Mouse (Mus musculus): ENCODE results near the gene Zfp870. TPM values are rescaled to one million over a fixed set of nuclear protein-coding genes. Genes with fewer than 3 reads are reported as not detected.

Gene Zfp870
- 10 to 100 TPM; 11.1 to 12.6 TPM for total RNA-seq (2021)
- long read RNA-seq, experiment 1, full-length matches to known transcripts = 2 of 4 reads
- long read RNA-seq, experiment 1, partial matches to known transcripts = 0 of 4 reads
- long read RNA-seq, experiment 1, other reads (novel, unspliced or antisense) = 2 of 4 reads
- long read RNA-seq, experiment 2, full-length matches to known transcripts = 17 of 20 reads
- long read RNA-seq, experiment 2, partial matches to known transcripts = 0 of 20 reads
- long read RNA-seq, experiment 2, other reads (novel, unspliced or antisense) = 3 of 20 reads

DNA sequence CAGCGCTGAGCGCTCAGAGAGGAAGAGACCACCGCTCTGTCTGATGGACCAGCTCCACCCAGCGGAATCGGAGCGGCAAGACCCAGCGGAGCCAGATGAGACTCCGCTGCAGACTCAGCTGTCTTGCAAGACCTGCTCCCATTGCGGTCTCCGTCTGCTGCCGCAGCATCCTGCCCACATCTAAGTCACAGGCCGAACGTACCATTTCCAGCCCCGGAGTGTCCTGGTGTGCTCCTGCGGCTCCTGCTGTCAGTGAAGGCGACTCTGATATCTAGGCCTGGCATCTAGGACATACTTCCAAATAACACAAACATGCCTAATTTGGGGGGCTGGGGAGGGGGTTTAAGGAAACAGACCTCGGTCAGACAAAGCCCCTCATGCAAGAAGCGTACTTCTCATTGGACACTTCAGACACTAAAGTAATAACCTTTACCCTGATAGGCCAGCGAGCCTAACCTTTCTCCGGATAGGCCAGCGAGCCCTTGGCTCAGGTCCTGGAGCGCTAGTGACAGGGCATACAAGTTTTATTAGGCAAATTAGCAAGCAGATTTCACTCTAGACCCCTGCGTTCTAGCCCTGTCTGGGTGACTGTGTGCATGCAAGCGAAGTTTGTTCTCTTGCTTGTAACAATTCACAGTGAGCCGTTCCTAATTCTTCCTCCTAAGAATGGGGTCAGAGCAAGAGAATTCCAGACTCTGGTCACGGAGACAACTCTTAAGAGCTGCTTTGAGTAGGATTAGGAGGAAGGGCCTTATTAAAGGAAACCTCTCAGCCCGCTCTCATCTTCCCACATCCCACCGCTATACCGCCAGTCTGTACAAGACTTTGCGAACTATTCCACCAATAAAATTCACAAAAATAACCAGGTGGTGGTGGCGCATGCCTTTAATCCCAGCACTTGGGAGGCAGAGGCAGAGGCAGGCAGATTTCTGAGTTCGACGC is at the start of gene Zfp870:
Gene Zfp870, minus strand, starts transcription at position 404 of the 942 bp plus-strand sequence.
- peak; percentile 53 to 74 for DNase-seq (ENCODE audit: low spot score in 2 of 2)

- no peak for DNase-seq (ENCODE audit: low spot score in 2 of 2)
Measured at GRCm38 (mm10) chr17:32939831-32940230, 48.4 kb upstream of the Zfp870 start.

DNA sequence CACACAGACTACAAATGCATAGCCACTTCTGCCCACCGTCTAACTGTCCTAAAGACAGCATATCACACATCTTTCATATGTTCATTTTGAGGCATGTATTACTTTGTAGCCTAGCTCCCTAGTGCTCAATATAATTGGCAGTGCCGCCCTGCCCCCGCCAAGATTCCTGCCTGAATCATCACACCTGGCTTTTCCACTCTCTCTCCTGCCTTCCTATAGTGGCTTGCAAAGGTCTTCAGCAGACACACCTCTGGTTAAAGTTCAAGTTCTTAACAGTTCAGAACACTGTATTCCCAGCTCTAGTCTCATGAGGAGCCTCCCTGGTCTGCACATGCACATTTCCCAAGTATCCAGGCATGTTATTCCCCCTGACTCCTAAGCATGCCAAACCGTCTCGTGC is 36.4 kb upstream of the Zfp870 start:
- DNase-seq (ENCODE audit: low spot score in 2 of 2) = no peak

DNA sequence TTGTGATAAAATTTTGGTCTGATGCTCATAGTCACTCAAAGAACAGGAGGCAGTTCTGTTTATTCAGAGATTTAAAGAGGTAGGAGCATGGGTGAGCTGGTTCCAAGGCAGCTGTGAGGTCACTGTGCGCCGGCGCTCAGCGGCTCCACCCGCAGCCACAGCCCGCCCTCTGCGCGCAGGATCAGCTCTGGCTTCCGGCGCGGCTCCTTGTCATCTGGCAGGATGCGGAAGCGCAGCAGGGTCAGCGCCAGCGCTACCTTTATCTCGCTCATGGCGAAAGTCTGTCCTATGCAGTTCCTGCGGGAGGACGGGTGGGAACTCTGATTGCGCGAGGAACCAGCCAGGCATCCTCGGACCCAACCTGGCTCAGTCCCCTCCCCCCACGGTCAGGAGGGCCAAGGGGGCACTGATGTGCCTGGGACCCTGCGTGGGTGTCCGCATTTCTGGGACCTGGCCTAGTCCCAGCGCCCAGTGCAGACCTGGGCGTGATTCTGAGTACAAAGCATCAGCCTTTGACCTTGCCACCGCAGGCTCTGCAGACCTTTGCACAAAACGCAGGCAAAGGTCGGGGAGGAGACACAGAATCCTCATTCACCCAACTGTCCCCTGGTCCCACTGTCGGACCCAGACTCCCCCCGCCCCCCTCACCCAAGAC is 33.3 kb upstream of the Zfp870 start:
- DNase-seq (ENCODE audit: low spot score in 2 of 2) = peak; percentile 31 to 58

GRCm38 (mm10) chr17:32923681-32924080 is 32.2 kb upstream of the Zfp870 start:
- no peak for DNase-seq (ENCODE audit: low spot score in 2 of 2)

- DNase-seq (ENCODE audit: low spot score in 2 of 2) = no peak
Measured at GRCm38 (mm10) chr17:32919123-32919522, 27.7 kb upstream of the Zfp870 start.

- DNase-seq (ENCODE audit: low spot score in 2 of 2) = peak; percentile 12 to 34
Measured at GRCm38 (mm10) chr17:32917131-32917530, 25.7 kb upstream of the Zfp870 start, which contains the start of gene Cyp4f14. Gene Cyp4f14 (minus strand): TSS chr17:32917342.

DNA sequence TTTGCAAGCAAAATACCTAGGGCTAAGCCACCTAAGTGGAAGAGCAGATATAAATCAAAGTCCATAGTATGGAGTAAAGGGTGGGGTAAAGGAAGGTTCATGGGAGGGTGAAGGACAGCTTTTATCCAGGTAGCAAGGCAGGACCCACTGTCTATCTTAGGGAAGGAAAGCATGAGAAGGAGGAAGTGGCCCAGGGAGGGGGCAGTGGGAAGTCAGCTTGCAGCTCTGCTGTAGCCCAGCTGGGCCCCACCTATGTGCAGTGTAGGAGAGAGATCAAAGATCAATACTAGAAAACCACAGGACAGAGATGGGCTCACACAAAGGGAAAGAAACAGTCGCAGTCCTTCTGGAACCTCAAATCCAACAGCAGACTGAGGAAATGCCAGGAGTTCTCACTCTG is 24.6 kb upstream of the Zfp870 start:
- DNase-seq (ENCODE audit: low spot score in 2 of 2) = no peak

GRCm38 (mm10) chr17:32906172-32906571 is 14.7 kb upstream of the Zfp870 start:
- DNase-seq (ENCODE audit: low spot score in 2 of 2) = no peak

- peak; percentile 30 to 33 for DNase-seq (ENCODE audit: low spot score in 2 of 2)
Measured at GRCm38 (mm10) chr17:32905239-32905638, 13.8 kb upstream of the Zfp870 start.

GRCm38 (mm10) chr17:32904414-32904813 is 13.0 kb upstream of the Zfp870 start:
- no peak for DNase-seq (ENCODE audit: low spot score in 2 of 2)

- no peak for DNase-seq (ENCODE audit: low spot score in 2 of 2)
Measured at GRCm38 (mm10) chr17:32901751-32902525, 10.5 kb upstream of the Zfp870 start.

GRCm38 (mm10) chr17:32895421-32895820 is 4.0 kb upstream of the Zfp870 start:
- DNase-seq (ENCODE audit: low spot score in 2 of 2) = no peak

DNA sequence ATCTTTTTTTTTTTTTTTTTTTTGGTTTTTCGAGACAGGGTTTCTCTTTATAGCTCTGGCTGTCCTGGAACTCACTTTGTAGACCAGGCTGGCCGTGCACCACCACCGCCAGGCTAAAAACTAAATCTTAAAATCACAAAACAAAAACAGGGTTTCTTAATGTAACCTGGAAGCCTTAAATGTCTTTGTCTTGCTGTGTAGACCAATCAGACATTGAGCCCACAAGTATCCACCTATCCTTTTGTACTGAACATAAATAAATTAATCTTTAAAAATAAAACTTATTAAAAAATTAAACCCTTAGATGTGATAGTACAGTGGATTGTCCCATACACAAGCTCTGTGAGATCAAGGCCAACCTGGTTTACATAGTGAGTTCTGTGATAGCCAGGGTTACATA is 2.5 kb upstream of the Zfp870 start:
- no peak for DNase-seq (ENCODE audit: low spot score in 2 of 2)

- no peak for DNase-seq (ENCODE audit: low spot score in 2 of 2)
Measured at GRCm38 (mm10) chr17:32890852-32891238, 597 bp downstream of the Zfp870 start.

- DNase-seq (ENCODE audit: low spot score in 2 of 2) = no peak
Measured at GRCm38 (mm10) chr17:32889611-32890010, 1.8 kb downstream of the Zfp870 start.

DNA sequence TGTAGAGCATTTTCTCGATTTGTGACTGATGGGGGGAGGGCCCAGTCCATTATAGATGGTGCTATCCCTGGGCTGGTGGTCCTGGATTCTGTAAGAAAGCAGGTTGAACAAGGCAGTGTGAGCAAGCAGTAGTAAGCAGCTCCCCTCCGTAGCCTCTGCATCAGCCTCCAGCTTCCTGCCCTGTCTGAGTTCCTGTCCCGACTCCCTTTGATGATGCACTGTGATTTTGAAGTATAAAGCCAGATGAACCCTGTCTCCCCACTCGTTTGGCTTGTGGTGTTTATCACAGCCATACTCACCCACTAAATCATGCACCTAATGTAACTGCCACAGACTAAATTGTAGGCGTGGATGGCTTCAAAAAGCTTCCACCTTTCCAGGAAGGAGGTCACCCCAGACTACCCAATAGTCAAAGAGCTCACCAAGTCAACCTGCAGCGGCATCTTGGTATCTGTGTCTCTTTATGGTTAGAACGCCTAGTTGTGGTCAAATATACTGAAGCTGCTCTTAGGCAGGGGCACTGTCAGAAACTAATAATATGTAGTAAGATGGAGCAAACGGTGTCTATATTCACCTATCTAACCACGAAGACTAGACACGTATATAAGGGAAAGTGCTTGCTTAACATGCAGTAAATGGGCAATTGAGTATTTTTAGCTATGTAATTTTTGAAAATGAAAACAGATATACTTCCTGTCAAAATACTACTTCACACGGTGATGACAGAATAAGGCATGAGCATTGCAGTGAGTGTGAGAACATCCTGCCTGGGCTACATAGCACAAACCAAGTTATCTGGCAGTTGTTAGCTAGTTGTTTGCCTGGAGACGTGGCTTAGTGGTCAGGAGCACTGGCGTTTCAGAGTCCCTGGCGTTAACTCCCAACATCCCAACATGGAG is 10.9 kb downstream of the Zfp870 start:
- no peak for DNase-seq (ENCODE audit: low spot score in 2 of 2)

DNA sequence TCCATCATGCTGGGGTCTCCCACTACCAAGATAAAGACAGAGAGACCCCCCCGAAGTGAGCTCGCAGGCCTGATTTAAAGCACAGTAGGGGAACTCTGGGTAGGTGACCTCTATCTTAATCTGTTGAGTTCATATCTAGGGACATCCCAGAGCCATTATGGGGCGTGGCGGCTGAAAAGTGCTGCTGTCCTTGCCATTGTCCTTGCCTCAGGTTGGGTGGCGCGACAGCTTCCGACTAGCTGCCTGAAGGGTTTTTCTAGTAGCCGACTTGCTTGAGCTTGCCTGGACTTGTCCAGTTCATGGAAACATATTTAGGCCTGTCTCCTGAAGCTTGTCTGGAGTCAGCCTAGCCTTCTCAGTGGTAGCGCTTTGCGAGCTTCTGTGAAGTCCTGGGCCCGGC is 12.7 kb downstream of the Zfp870 start:
- DNase-seq (ENCODE audit: low spot score in 2 of 2) = no peak

DNA sequence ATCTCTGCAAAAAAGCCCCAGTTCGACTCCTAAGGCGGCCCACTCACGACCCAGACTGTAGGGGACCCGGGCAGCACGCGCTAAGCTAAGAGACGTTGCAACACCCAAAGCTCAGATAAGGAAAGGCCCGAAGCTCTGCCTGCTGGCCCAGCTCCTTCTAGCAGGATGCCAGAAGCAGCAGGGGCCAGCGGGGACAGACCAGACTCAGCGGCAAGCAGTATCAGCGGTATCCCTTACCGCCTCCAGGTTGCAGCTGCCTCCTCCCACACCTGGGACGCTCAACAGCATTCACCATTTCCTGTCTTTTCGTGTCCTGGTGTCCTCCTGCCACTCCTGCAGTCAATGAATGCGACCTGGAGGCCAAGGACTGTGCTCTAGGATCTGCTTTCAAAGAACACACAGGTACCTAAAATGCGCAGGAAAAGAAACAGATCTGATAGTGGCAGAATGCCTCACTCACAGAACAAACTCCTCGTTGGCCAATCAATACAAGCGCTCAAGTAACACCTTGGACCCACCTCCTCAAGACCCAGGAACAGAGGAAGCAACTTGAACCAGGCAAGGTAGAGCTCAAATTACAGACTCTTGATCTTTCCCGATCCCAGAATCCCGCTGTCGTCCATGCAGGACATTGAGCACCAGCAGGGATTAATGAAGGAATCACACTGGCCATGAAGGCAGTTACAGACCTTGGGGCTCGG is 13.8 kb downstream of the Zfp870 start:
- no peak for DNase-seq (ENCODE audit: low spot score in 2 of 2)
